Mouse (Mus musculus) cerebellum, adult 9-11 months (tissue): ENCODE measurements around the gene Rufy1.
"Not testable (repeated sequence)": the region's sequence is repeated elsewhere in the genome, so short reads cannot be mapped to it uniquely, and the experiment has no call there.

Experiments used
- DNase-seq: peaks from one replicate; pipeline ENCODE4 v3.0.0; 2022

Rufy1 gene

GRCm38 (mm10) chr11:50377892-50378684 lies 52.8 kb downstream of the Rufy1 start:
- DNase-seq, result peak; percentile 83

- peak; percentile 99 for DNase-seq
Observed at GRCm38 (mm10) chr11:50376911-50377891, 53.7 kb downstream of the Rufy1 start, which contains the start of gene Hnrnph1. Hnrnph1 (plus strand) TSS chr11:50376990.

- no peak for DNase-seq
Observed at GRCm38 (mm10) chr11:50376156-50376790, 54.7 kb downstream of the Rufy1 start.

- no peak for DNase-seq
Observed at GRCm38 (mm10) chr11:50375421-50375820, 55.5 kb downstream of the Rufy1 start.

GRCm38 (mm10) chr11:50374286-50375015 lies 56.5 kb downstream of the Rufy1 start:
- DNase-seq, result no peak

- DNase-seq, result no peak
Observed at GRCm38 (mm10) chr11:50373621-50374020, 57.3 kb downstream of the Rufy1 start.

- no peak for DNase-seq
Observed at GRCm38 (mm10) chr11:50373086-50373485, 57.8 kb downstream of the Rufy1 start.

GRCm38 (mm10) chr11:50371911-50372310 lies 59.0 kb downstream of the Rufy1 start:
- DNase-seq, result no peak

GRCm38 (mm10) chr11:50371399-50371841 lies 59.5 kb downstream of the Rufy1 start:
- DNase-seq, result peak; percentile 72

- no peak for DNase-seq
Observed at GRCm38 (mm10) chr11:50370969-50371368, 60.0 kb downstream of the Rufy1 start.

- no peak for DNase-seq
Observed at GRCm38 (mm10) chr11:50369360-50369911, 61.5 kb downstream of the Rufy1 start.

GRCm38 (mm10) chr11:50367531-50367930 lies 63.4 kb downstream of the Rufy1 start:
- no peak for DNase-seq

- no peak for DNase-seq
Observed at GRCm38 (mm10) chr11:50365322-50365721, 65.6 kb downstream of the Rufy1 start.

GRCm38 (mm10) chr11:50364548-50364947 lies 66.4 kb downstream of the Rufy1 start:
- peak; percentile 77 for DNase-seq

- not testable (repeated sequence) for DNase-seq
Observed at GRCm38 (mm10) chr11:50361282-50361681, 69.6 kb downstream of the Rufy1 start.

- peak; percentile 66 for DNase-seq
Observed at GRCm38 (mm10) chr11:50358950-50359861, 71.7 kb downstream of the Rufy1 start.

GRCm38 (mm10) chr11:50355395-50355794 lies 75.5 kb downstream of the Rufy1 start:
- no peak for DNase-seq

- no peak for DNase-seq
Observed at GRCm38 (mm10) chr11:50354851-50355250, 76.1 kb downstream of the Rufy1 start.

- no peak for DNase-seq
Observed at GRCm38 (mm10) chr11:50354162-50354561, 76.8 kb downstream of the Rufy1 start, which contains the start of gene Cby3. Cby3 (plus strand) TSS chr11:50354462.

GRCm38 (mm10) chr11:50352177-50352576 lies 78.7 kb downstream of the Rufy1 start:
- DNase-seq, result no peak
